Mouse (Mus musculus): ENCODE data around the gene Sec24b. TPM values are rescaled to one million over a fixed set of nuclear protein-coding genes. Genes with fewer than 3 reads are reported as not detected.

Gene Sec24b
- 51.2 and 58.5 TPM in 2 replicates for total RNA-seq (2014; fragmentation: Nextera tagmentation)
- 28.2 and 34.7 TPM in 2 replicates for total RNA-seq (2017)

GRCm38 (mm10) chr3:130061281-130061680 lies at the start of gene Sec24b:
Gene Sec24b, minus strand, starts transcription at chr3:130061553.
- peak; percentile 33; the same call in 1 of the 2 replicates for ATAC-seq (replicated peaks; ENCODE audit: low FRiP score, low TSS enrichment, poor library complexity, severe bottlenecking)

- no peak for ATAC-seq (replicated peaks; ENCODE audit: low FRiP score, low TSS enrichment, poor library complexity, severe bottlenecking)
Measured at GRCm38 (mm10) chr3:130104471-130104870, 43.1 kb upstream of the Sec24b start.

- peak; percentile 75 for ATAC-seq (replicated peaks; ENCODE audit: low FRiP score, low TSS enrichment, poor library complexity, severe bottlenecking)
Measured at GRCm38 (mm10) chr3:130103486-130103885, 42.1 kb upstream of the Sec24b start.

GRCm38 (mm10) chr3:130095160-130095781 lies 33.9 kb upstream of the Sec24b start:
- ATAC-seq (replicated peaks; ENCODE audit: low FRiP score, low TSS enrichment, poor library complexity, severe bottlenecking), result 0 out of 2 replicates have a peak, but pooled peaks have one; percentile 67

GRCm38 (mm10) chr3:130094125-130094704 lies 32.9 kb upstream of the Sec24b start:
- no peak for ATAC-seq (replicated peaks; ENCODE audit: low FRiP score, low TSS enrichment, poor library complexity, severe bottlenecking)

GRCm38 (mm10) chr3:130090460-130090859 lies 29.1 kb upstream of the Sec24b start:
- no peak for ATAC-seq (replicated peaks; ENCODE audit: low FRiP score, low TSS enrichment, poor library complexity, severe bottlenecking)

GRCm38 (mm10) chr3:130088654-130089053 lies 27.3 kb upstream of the Sec24b start:
- ATAC-seq (replicated peaks; ENCODE audit: low FRiP score, low TSS enrichment, poor library complexity, severe bottlenecking), result no peak

GRCm38 (mm10) chr3:130087466-130087865 lies 26.1 kb upstream of the Sec24b start:
- ATAC-seq (replicated peaks; ENCODE audit: low FRiP score, low TSS enrichment, poor library complexity, severe bottlenecking), result no peak

GRCm38 (mm10) chr3:130086372-130087080 lies 25.2 kb upstream of the Sec24b start:
- no peak for ATAC-seq (replicated peaks; ENCODE audit: low FRiP score, low TSS enrichment, poor library complexity, severe bottlenecking)

- no peak for ATAC-seq (replicated peaks; ENCODE audit: low FRiP score, low TSS enrichment, poor library complexity, severe bottlenecking)
Measured at GRCm38 (mm10) chr3:130083312-130083711, 22.0 kb upstream of the Sec24b start.

- no peak for ATAC-seq (replicated peaks; ENCODE audit: low FRiP score, low TSS enrichment, poor library complexity, severe bottlenecking)
Measured at GRCm38 (mm10) chr3:130080666-130081065, 19.3 kb upstream of the Sec24b start.

GRCm38 (mm10) chr3:130079794-130080193 lies 18.4 kb upstream of the Sec24b start:
- ATAC-seq (replicated peaks; ENCODE audit: low FRiP score, low TSS enrichment, poor library complexity, severe bottlenecking), result peak; percentile 90

GRCm38 (mm10) chr3:130077291-130077690 lies 15.9 kb upstream of the Sec24b start:
- no peak for ATAC-seq (replicated peaks; ENCODE audit: low FRiP score, low TSS enrichment, poor library complexity, severe bottlenecking)

- ATAC-seq (replicated peaks; ENCODE audit: low FRiP score, low TSS enrichment, poor library complexity, severe bottlenecking), result no peak
Measured at GRCm38 (mm10) chr3:130075746-130076145, 14.4 kb upstream of the Sec24b start.

GRCm38 (mm10) chr3:130073085-130073484 lies 11.7 kb upstream of the Sec24b start:
- 0 out of 2 replicates have a peak, but pooled peaks have one; percentile 22 for ATAC-seq (replicated peaks; ENCODE audit: low FRiP score, low TSS enrichment, poor library complexity, severe bottlenecking)

- no peak for ATAC-seq (replicated peaks; ENCODE audit: low FRiP score, low TSS enrichment, poor library complexity, severe bottlenecking)
Measured at GRCm38 (mm10) chr3:130071918-130072317, 10.6 kb upstream of the Sec24b start.

- ATAC-seq (replicated peaks; ENCODE audit: low FRiP score, low TSS enrichment, poor library complexity, severe bottlenecking), result peak; percentile 78
Measured at GRCm38 (mm10) chr3:130060396-130061029, 840 bp downstream of the Sec24b start.

- no peak for ATAC-seq (replicated peaks; ENCODE audit: low FRiP score, low TSS enrichment, poor library complexity, severe bottlenecking)
Measured at GRCm38 (mm10) chr3:130059805-130060395, 1.5 kb downstream of the Sec24b start.

- ATAC-seq (replicated peaks; ENCODE audit: low FRiP score, low TSS enrichment, poor library complexity, severe bottlenecking), result no peak
Measured at GRCm38 (mm10) chr3:130058488-130058887, 2.9 kb downstream of the Sec24b start.

All from megakaryocyte-erythroid progenitor cell, adult 5-6 weeks (primary cell).